ENCODE assay signal across 30 mouse cellular contexts in genomic region chr6:149139011-149139410, GRCm38 (mm10). TPM values are rescaled to one million over a fixed set of nuclear protein-coding genes. Genes with fewer than 3 reads are reported as not detected.
A peak's percentile ranks its signal among the peaks of the same experiment; 100 is the strongest.
DNase-seq lines count a peak whose midpoint lies in the region; ATAC-seq lines count a peak whose summit lies in the region.
"Had no signal": no experiment of that assay in that cellular context is flagged by ENCODE, and none has a peak within 500 bp of the region (broad histone marks: within the 10 kb centered on the region; RNA-seq: fewer than 3 reads in every experiment).

No protein-coding gene starts in this region.

- H3K36me3 ChIP-seq in neural tube, embryonic 15.5 days = no peaks in the 10 kb centered on the region
- H3K36me3 ChIP-seq: midbrain, embryonic 13.5 days; neural tube, embryonic 13.5 days had no signal

- no peak overlapping the region for H3K9ac ChIP-seq in neural tube, embryonic 15.5 days (replicated peaks)
- H3K9ac ChIP-seq: embryonic facial prominence, embryonic 12.5 days; forebrain, embryonic 12.5 days; heart, embryonic 15.5 days; midbrain, embryonic 13.5 days; neural tube, embryonic 13.5 days had no signal

- peaks cover 11% of the 10 kb centered on the region for H3K4me1 ChIP-seq in neural tube, embryonic 15.5 days

- H3K4me2 ChIP-seq in neural tube, embryonic 15.5 days = no peak overlapping the region
- H3K4me2 ChIP-seq: embryonic facial prominence, embryonic 12.5 days; forebrain, embryonic 12.5 days; heart, embryonic 15.5 days; midbrain, embryonic 13.5 days; neural tube, embryonic 13.5 days had no signal

- no peak overlapping the region for H3K4me3 ChIP-seq in neural tube, embryonic 15.5 days (replicated peaks)
- H3K4me3 ChIP-seq: embryonic facial prominence, embryonic 12.5 days; forebrain, embryonic 12.5 days; heart, embryonic 15.5 days; hindbrain, embryonic 10.5 days; limb, embryonic 10.5 days; midbrain, embryonic 13.5 days; neural tube, embryonic 13.5 days had no signal

- H3K27me3 ChIP-seq in neural tube, embryonic 15.5 days (replicated peaks) = no peaks in the 10 kb centered on the region
- H3K27me3 ChIP-seq: embryonic facial prominence, embryonic 12.5 days; forebrain, embryonic 12.5 days; heart, embryonic 15.5 days; midbrain, embryonic 13.5 days; neural tube, embryonic 13.5 days had no signal

- DNase-seq in CD4-positive, CD25-positive, alpha-beta regulatory T cell, adult 2 months (ENCODE audit: low read depth, low spot score) = peak; percentile 31
- DNase-seq in A20 (ENCODE audit: low read depth, low spot score) = peak; percentile 64
- no peak for DNase-seq in thymus, postnatal 4 days
- DNase-seq: adrenal gland, postnatal 10 days; cerebellum, adult 2 months; cerebellum, postnatal 25 days; gastrocnemius, postnatal 36 days; liver; right cerebral cortex, adult 18-20 months; thymus, postnatal 25 days had no signal

- no peak for ATAC-seq in CD4-positive, CD25-positive, alpha-beta regulatory T cell, adult 4 months
- ATAC-seq in granulocyte monocyte progenitor cell, adult 5-6 weeks (replicated peaks; ENCODE audit: poor library complexity, severe bottlenecking) = peak; percentile 26; the same call in 1 of the 2 replicates
- ATAC-seq in neutrophil, adult 5-6 weeks (ENCODE audit: extremely low read depth, insufficient number of reproducible peaks, low FRiP score, poor library complexity, severe bottlenecking) = peak; percentile 42; the same call in 1 of the 2 replicates
- no peak for ATAC-seq in neural tube, embryonic 15.5 days (ENCODE audit: low FRiP score)
- ATAC-seq: hindbrain, embryonic 16.5 days; intestine, embryonic 16.5 days; lung, postnatal 0 days; midbrain, embryonic 13.5 days had no signal

- whole genome bisulfite sequencing in neural tube, embryonic 15.5 days = 91% methylated on average over 3 of the region's 3 CpGs

- H3K9me3 ChIP-seq in neural tube, embryonic 15.5 days (replicated peaks) = no peaks in the 10 kb centered on the region
- H3K9me3 ChIP-seq: embryonic facial prominence, embryonic 12.5 days; forebrain, embryonic 12.5 days; heart, embryonic 15.5 days; hindbrain, embryonic 10.5 days; limb, embryonic 10.5 days; midbrain, embryonic 13.5 days; neural tube, embryonic 13.5 days had no signal

- no peak overlapping the region for H3K27ac ChIP-seq in neural tube, embryonic 15.5 days (replicated peaks)
- H3K27ac ChIP-seq: embryonic facial prominence, embryonic 12.5 days; forebrain, embryonic 12.5 days; heart, embryonic 15.5 days; hindbrain, embryonic 10.5 days; kidney, postnatal 0 days; limb, embryonic 10.5 days; midbrain, embryonic 13.5 days; neural tube, embryonic 13.5 days had no signal

RNA-seq across cellular contexts. Expression of gene Etfbkmt, which starts 0.6 kb away (rescaled TPM):
- 100 to 1,000 TPM; 101 to 109 TPM for polyA plus RNA-seq in CD4-positive, CD25-positive, alpha-beta regulatory T cell, adult 4 months (2017; shearing (Covaris generic))
- 7.8 and 23.3 TPM in 2 replicates for total RNA-seq in granulocyte monocyte progenitor cell, adult 5-6 weeks (2014; fragmentation: Nextera tagmentation)
- total RNA-seq in granulocyte monocyte progenitor cell, adult 5-6 weeks (2017) = 6.1 and 10.3 TPM in 2 replicates
- total RNA-seq in neutrophil, adult 5-6 weeks (2017) = 22.7 and 28.6 TPM in 2 replicates
- 7.6 and 9.8 TPM in 2 replicates for polyA plus RNA-seq in neural tube, embryonic 15.5 days (2015; fragmentation: Nextera tagmentation; extraction: Ambion mirVana)

RNA-seq across cellular contexts. Expression of gene Gm10203, which starts 9.0 kb away (rescaled TPM):
- not detected for polyA plus RNA-seq in CD4-positive, CD25-positive, alpha-beta regulatory T cell, adult 4 months (2017; shearing (Covaris generic))
- total RNA-seq in granulocyte monocyte progenitor cell, adult 5-6 weeks (2014; fragmentation: Nextera tagmentation) = not detected in 2 replicates
- not detected in 2 replicates for total RNA-seq in granulocyte monocyte progenitor cell, adult 5-6 weeks (2017)
- not detected in 2 replicates for total RNA-seq in neutrophil, adult 5-6 weeks (2017)
- polyA plus RNA-seq in neural tube, embryonic 15.5 days (2015; fragmentation: Nextera tagmentation; extraction: Ambion mirVana) = not detected in 2 replicates
- total RNA-seq: adrenal gland, postnatal 10 days; gastrocnemius, adult 18-20 months; gastrocnemius, postnatal 36 days; layer of hippocampus, postnatal 14 days; left cerebral cortex, adult 8-10 months had no signal
- polyA plus RNA-seq: cerebellum, adult 2 months; embryonic facial prominence, embryonic 12.5 days; forebrain, embryonic 12.5 days; heart, embryonic 15.5 days; hindbrain, embryonic 10.5 days; hindbrain, embryonic 16.5 days; intestine, embryonic 16.5 days; kidney, postnatal 0 days; large intestine, adult 2 months; limb, embryonic 10.5 days; liver, embryonic 16.5 days; lung, postnatal 0 days; midbrain, embryonic 13.5 days; neural tube, embryonic 13.5 days had no signal

RNA-seq across cellular contexts. Expression of gene Dennd5b, which starts 37.5 kb away (rescaled TPM):
- polyA plus RNA-seq in CD4-positive, CD25-positive, alpha-beta regulatory T cell, adult 4 months (2017; shearing (Covaris generic)) = under 1 TPM; 0.22 to 0.29 TPM
- 2.0 and 4.0 TPM in 2 replicates for total RNA-seq in granulocyte monocyte progenitor cell, adult 5-6 weeks (2014; fragmentation: Nextera tagmentation)
- total RNA-seq in granulocyte monocyte progenitor cell, adult 5-6 weeks (2017) = 0.67 and 0.95 TPM in 2 replicates
- total RNA-seq in neutrophil, adult 5-6 weeks (2017) = 44.6 and 56.2 TPM in 2 replicates
- 12.0 and 13.5 TPM in 2 replicates for polyA plus RNA-seq in neural tube, embryonic 15.5 days (2015; fragmentation: Nextera tagmentation; extraction: Ambion mirVana)

RNA-seq across cellular contexts. Expression of gene Amn1, which starts 49.5 kb away (rescaled TPM):
- 10 to 100 TPM; 22.2 to 26.2 TPM for polyA plus RNA-seq in CD4-positive, CD25-positive, alpha-beta regulatory T cell, adult 4 months (2017; shearing (Covaris generic))
- total RNA-seq in granulocyte monocyte progenitor cell, adult 5-6 weeks (2014; fragmentation: Nextera tagmentation) = 5.3 and 10.1 TPM in 2 replicates
- total RNA-seq in granulocyte monocyte progenitor cell, adult 5-6 weeks (2017) = 6.1 and 8.7 TPM in 2 replicates
- 49.2 and 56.8 TPM in 2 replicates for total RNA-seq in neutrophil, adult 5-6 weeks (2017)
- 82.0 and 106 TPM in 2 replicates for polyA plus RNA-seq in neural tube, embryonic 15.5 days (2015; fragmentation: Nextera tagmentation; extraction: Ambion mirVana)

Comparison
In these comparisons a context has a peak if more than half of its experiments do, and no peak if none do; other contexts are left out.
1. ATAC-seq: peak in granulocyte monocyte progenitor cell, adult 5-6 weeks (single experiment) and neutrophil, adult 5-6 weeks (single experiment); none in CD4-positive, CD25-positive, alpha-beta regulatory T cell, adult 4 months (single experiment) and neural tube, embryonic 15.5 days (single experiment).